Mouse (Mus musculus): ENCODE measurements around the gene Ccdc92b.

The Ccdc92b gene

DNA sequence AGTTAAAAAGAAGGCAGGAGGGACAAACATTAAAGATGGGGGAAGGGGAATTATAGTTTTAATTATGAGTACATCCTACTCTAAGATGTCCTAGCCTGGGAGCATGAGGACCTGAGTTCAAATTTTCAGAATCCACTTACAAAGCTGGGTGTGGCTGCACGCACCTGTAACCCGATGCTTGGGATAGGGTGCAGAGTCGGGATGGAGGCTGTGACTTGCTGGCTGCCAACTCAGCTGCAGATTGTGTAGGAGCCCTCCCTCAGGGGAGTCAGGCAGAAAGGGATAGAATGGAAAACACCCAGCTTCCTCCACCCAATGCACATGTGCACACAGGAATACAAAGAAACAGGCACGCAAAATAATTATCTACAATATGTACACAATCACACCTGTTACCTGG lies 6.0 kb upstream of the Ccdc92b start:
- no peak for DNase-seq

- no peak for DNase-seq
These were observed 3.8 kb upstream of the Ccdc92b start for GRCm38 (mm10) chr11:74615571-74615970.

GRCm38 (mm10) chr11:74619956-74620300 lies 523 bp downstream of the Ccdc92b start:
- DNase-seq: no peak

GRCm38 (mm10) chr11:74621974-74622669 lies 2.7 kb downstream of the Ccdc92b start:
- DNase-seq: no peak

DNA sequence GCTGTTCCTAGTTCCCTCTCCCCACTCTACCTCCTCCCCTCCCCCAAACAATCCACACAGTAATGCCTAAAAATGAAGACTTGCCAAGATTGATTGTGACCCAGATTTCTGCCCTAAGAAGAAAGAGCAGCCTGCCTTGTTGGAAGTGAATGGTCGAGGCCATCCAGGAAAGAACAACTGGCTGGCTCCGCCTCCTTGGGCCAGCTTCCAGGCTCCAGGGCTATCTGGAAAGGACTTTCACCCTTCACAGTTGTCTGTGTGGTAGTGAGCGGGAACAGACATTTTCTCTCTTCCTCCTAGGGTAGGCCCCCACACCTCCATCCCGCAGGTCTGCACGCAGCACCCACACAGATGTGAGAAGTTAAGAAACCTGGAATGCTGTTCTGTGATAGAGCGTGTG lies 4.3 kb downstream of the Ccdc92b start:
- DNase-seq: peak; percentile 48

- no peak for DNase-seq
These were observed 5.9 kb downstream of the Ccdc92b start for GRCm38 (mm10) chr11:74625333-74625732.

DNA sequence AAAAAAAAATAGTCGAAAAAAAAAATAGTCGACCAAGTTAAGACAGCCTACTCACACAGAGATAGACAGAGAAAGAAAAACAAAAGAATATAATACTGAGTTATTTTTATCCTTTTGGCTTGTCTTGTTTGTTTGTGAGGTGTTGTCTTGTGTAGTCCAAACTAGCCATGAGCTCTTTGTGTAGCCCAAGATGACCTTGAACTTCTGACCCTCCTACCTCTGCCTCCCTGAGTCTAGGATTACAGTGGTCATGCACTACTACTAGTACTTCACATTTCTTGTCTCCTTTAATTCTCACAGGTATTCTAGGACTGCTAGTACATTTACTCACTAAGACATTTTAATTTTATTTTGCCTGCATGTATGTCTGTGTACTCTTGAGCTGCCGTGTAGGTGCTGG lies 8.1 kb downstream of the Ccdc92b start:
- DNase-seq: no peak

DNA sequence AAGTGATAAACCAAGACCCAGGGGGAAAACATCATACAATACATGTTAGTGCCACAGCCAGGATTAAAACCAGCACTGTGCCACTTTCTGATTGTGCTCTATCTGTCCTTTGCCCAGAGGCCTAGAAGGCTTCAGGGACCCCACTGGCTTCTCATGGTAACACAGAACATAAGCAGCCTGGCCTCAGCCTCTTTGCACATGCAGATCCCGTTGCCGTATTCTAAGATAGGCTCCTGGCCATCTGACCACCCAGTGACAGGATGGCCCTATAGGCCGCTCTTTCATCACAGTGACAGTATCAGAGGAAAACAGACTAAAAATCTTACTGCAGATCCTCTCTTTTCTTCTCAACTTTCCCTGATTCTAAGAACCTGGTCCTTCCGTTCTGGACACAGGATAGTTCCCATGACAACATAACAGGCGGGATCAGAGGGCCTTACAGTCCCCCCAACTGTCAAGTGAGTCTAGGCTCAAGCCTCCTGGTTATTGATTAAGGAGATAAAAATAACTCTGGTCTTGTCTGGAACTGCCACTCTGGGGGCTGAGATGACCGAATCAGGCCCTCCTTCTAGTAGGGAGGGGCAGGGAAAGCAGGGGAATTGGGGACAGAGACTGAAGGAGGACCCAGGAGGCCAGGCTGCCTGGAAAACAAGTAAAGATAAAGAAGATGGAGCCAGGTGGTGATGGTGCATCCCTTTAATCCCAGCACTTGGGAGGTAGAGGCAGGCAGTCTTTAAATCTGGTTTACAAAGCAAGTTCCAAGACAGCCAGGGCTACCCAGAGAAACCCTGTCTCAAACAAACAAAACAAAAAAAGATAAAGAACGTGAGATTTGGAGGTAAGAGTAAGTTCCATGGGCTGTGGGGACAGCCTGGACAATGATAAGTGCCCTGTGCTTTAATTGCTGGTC lies 12.7 kb downstream of the Ccdc92b start:
- DNase-seq: no peak

DNA sequence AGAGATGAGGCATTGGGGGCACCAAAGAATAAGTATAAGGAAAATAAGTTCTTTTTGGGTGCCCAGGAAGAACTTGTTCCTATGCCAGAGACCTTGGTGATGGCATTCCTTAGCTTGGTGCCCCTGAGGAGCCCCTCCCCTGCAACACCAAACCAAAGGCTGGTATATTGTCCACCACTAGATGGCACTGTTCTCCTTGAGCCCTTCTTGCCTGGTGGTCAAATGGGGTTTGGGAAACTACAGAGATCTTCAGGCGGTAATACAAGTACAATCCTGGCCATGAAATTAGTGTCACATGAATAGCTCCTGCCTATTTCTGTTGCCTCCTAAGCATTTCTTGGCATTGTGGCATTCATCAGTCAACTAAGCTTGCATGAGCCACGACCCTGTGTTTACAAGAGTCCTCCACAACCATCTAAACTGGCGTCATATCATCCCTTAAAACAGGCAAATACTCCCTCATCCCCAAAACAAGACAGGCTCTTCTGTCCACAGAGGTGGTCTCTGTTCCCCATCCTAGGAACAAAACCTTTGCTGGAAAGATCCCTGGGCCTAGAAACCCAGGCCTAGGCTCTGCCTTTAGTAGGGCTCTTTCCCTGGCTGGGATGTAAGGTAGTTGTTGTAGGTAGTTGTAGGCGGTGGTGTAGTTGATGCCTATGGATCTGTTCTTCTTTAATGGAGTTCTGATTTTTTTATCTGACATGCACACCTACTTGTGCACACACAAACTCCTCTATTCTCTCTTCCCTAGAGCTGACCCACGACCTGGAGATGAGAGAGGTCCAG lies 15.3 kb downstream of the Ccdc92b start:
- peak; percentile 87 for DNase-seq

DNA sequence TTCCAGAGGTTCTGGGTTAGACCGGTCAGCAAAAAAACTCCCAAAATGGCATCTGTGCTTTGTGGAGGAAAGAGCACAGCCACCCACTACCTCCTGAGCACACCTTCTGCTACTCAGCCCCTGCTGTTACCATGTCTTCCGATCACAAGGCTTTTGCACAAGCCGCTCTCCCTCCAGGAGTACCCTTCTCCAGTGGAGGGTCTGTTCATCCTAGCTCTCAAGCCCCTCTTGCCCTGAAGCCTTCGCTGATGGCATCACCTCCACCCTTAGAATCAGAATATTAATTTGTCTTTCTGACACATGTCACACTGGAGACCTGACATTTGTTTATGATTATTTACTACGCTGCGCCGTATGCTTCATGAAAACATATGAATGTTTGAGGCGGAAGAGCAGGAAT lies 18.1 kb downstream of the Ccdc92b start:
- DNase-seq: no peak

DNA sequence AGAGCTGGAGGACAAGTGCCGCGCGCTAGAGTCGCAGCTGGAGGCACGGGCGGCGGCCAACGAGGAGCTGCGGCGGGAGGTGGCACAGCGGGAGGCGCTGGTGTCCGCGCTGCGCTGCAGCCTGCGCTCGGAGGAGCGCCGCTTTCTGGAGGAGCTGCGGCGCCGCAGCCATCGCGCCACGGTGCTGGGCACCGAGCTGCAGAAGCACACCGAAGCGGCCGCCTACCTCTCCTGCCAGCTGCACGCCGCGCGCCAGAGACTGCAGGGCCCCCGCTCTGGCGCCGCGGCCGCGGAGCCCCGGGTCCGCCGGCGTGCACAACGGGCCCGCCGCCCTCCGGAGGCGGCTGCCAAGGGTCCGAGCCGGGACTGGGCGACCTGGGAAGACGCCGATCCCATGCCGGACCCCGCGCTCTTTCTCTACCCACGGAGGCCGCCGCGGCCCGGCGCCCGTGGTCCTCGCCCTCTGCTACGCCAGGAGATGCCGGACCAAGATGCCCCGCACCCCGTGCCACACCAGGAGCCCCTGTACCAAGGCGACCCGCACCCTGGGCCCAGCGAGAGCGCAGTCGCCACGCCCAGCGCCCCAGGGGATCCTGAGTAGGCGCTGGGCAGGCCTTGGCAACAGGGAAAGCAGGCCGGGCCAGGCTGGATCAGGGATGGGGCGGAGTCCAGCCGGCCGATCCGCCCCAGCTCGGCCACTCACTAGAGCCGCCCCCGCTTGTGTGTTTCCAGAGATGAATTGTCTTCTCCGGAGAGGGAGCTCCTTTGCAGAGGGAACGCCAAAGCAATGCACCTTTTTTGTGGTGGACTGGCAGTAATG lies 18.8 kb downstream of the Ccdc92b start:
- peak; percentile 85 for DNase-seq

GRCm38 (mm10) chr11:74638791-74639411 lies 19.5 kb downstream of the Ccdc92b start:
- DNase-seq: peak; percentile 57

- peak; percentile 34 for DNase-seq
These were observed 20.2 kb downstream of the Ccdc92b start for GRCm38 (mm10) chr11:74639628-74640027.

DNA sequence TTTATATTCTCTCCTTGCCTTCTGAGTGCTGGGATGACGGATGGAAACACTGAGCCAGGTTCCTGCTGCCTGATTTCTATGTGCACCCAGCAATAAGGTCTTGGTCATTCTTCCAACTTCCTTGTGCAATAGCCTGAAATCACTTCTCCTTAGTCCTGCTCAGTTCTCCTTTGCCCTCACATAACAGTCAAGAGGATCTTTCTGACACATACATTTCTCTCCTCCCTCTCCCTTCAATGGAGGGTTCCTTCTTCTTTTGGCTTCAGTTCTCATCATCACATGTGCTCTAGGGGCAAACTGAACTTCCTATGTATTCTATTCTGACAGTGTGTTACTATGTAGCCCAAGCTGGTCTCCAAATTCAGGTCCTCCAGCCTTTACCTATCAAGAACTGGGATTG lies 28.6 kb downstream of the Ccdc92b start:
- DNase-seq: peak; percentile 29

DNA sequence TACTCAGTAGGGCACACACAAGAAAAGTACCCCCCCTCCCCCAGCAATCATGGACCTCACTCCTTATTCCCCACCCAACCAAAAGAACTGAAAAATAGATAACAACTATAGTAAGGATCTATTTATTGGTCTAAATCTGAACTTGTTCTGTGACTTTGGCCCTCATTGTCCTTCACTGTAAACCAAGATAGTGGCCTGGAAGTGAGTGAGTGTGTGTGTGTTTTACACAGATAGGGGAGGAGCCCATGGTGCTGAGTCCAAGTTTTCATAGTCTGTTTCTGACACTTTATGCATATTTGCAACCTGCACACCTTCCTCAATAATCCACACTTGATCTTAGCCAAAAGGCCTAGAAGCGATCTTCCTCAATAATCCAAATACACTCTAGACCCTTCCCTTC lies 29.3 kb downstream of the Ccdc92b start:
- no peak for DNase-seq

GRCm38 (mm10) chr11:74649095-74649646 lies 29.8 kb downstream of the Ccdc92b start, which contains the start of gene Cluh:
Cluh (plus strand) TSS chr11:74649495.
- peak; percentile 96 for DNase-seq

DNA sequence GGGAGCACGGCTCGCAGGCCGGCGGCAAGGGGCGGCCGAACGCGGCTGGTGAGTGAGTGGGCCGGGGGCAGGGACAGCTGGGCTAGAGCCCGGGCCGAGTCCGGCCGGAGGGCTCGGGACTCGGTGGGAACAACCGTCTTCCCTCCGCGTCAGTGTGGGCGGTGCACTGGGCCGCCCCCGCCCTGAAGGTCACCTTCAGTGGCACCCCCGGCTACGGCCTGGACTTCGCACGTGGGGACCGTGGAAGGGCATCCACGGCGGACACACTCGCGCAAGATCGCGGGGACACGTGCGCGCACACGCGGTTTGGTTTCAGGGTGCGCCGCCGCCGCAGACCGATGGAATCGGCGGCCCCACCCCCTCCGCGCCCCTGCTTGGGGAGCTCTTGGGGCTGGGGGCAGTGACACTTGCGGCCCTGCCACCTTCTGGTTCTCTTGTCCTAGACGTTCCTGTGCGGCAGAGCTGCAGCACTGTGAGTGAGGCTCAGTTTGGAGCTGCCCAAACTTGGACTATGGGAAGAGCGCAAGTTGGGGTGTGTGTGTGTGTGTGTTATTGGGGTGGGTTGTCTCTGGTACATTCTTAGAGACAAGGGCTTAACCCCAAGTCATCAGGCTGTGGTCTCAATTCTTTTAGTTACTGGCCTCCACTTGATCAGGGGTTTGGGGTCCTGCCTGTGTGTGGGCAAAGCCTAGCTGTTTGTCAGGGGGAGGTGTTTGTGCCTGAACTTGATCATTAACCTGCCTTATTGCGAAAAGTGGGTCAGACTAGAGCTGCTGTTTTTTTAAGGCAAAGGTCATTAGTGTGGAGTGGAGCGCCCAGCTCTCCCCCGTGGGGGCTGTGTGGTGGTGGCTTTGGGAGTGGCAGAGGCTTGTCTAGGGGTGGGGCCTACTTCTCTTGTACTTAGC lies 30.5 kb downstream of the Ccdc92b start:
- peak; percentile 61 for DNase-seq

DNA sequence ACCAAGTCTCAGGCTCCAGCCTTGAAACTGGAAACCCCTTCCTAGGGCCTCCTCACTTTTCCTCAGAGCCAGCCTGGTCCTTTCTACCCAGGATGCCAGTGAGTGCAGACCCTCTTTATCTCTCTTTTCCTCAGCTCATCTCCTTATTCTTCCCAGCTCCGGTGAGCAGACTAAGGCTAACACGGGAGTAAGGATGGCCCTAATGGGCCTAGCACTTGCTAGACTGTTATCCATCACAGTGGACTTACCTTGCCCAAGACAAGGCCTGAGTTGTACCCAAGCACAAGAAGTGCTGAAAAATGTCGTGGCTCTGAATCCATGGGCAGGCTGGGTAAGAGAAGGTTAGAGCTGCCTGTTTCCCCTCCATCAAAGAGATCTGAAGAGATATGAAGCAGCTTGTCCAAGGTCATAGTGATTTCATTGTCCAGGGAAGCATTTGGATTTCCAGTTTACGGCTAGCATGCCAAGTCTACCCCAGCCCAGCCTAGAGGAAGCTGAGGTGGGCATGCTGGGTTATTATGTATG lies 31.2 kb downstream of the Ccdc92b start:
- DNase-seq: peak; percentile 28

- peak; percentile 66 for DNase-seq
These were observed 33.4 kb downstream of the Ccdc92b start for GRCm38 (mm10) chr11:74652791-74653191.

GRCm38 (mm10) chr11:74653385-74653784 lies 34.0 kb downstream of the Ccdc92b start:
- DNase-seq: no peak

Data from cerebellum, adult 9-10 months (tissue).